Mouse (Mus musculus): ENCODE results near the gene Mpzl1. TPM values are rescaled to one million over a fixed set of nuclear protein-coding genes. Genes with fewer than 3 reads are reported as not detected.

Mpzl1 gene
- total RNA-seq, 2 experiments from 2014 or later: 47.8 to 51.6 TPM

- peak; percentile 46 to 73 for DNase-seq (ENCODE audit: extremely low spot score in 1 of 2, low spot score in 1 of 2)
Measured at GRCm38 (mm10) chr1:165658602-165659001, 24.3 kb upstream of the Mpzl1 start.

- no peak for DNase-seq (ENCODE audit: extremely low spot score in 1 of 2, low spot score in 1 of 2)
Measured at GRCm38 (mm10) chr1:165655482-165655881, 21.1 kb upstream of the Mpzl1 start.

GRCm38 (mm10) chr1:165655022-165655421 lies 20.7 kb upstream of the Mpzl1 start:
- peak in 1 of 2 experiments; percentile 26 for DNase-seq (ENCODE audit: extremely low spot score in 1 of 2, low spot score in 1 of 2)

GRCm38 (mm10) chr1:165653126-165653885 lies 19.0 kb upstream of the Mpzl1 start:
- DNase-seq (ENCODE audit: extremely low spot score in 1 of 2, low spot score in 1 of 2): no peak

- no peak for DNase-seq (ENCODE audit: extremely low spot score in 1 of 2, low spot score in 1 of 2)
Measured at GRCm38 (mm10) chr1:165652507-165652906, 18.2 kb upstream of the Mpzl1 start.

- DNase-seq (ENCODE audit: extremely low spot score in 1 of 2, low spot score in 1 of 2): no peak
Measured at GRCm38 (mm10) chr1:165651158-165651557, 16.8 kb upstream of the Mpzl1 start.

- DNase-seq (ENCODE audit: extremely low spot score in 1 of 2, low spot score in 1 of 2): no peak
Measured at GRCm38 (mm10) chr1:165645102-165645501, 10.8 kb upstream of the Mpzl1 start.

- DNase-seq (ENCODE audit: extremely low spot score in 1 of 2, low spot score in 1 of 2): no peak
Measured at GRCm38 (mm10) chr1:165643735-165644134, 9.4 kb upstream of the Mpzl1 start.

GRCm38 (mm10) chr1:165642780-165643311 lies 8.5 kb upstream of the Mpzl1 start:
- DNase-seq (ENCODE audit: extremely low spot score in 1 of 2, low spot score in 1 of 2): no peak

- peak; percentile 97 to 99 for DNase-seq (ENCODE audit: extremely low spot score in 1 of 2, low spot score in 1 of 2)
Measured at GRCm38 (mm10) chr1:165641786-165642771, 7.7 kb upstream of the Mpzl1 start.

GRCm38 (mm10) chr1:165641271-165641771 lies 7.0 kb upstream of the Mpzl1 start:
- peak; percentile 74 to 78 for DNase-seq (ENCODE audit: extremely low spot score in 1 of 2, low spot score in 1 of 2)

GRCm38 (mm10) chr1:165636289-165636688 lies 2.0 kb upstream of the Mpzl1 start:
- DNase-seq (ENCODE audit: extremely low spot score in 1 of 2, low spot score in 1 of 2): no peak

GRCm38 (mm10) chr1:165635055-165635897 lies 938 bp upstream of the Mpzl1 start:
- DNase-seq (ENCODE audit: extremely low spot score in 1 of 2, low spot score in 1 of 2): no peak

GRCm38 (mm10) chr1:165633345-165633744 lies 993 bp downstream of the Mpzl1 start:
- no peak for DNase-seq (ENCODE audit: extremely low spot score in 1 of 2, low spot score in 1 of 2)

GRCm38 (mm10) chr1:165631136-165631535 lies 3.2 kb downstream of the Mpzl1 start:
- no peak for DNase-seq (ENCODE audit: extremely low spot score in 1 of 2, low spot score in 1 of 2)

GRCm38 (mm10) chr1:165629975-165630374 lies 4.4 kb downstream of the Mpzl1 start:
- DNase-seq (ENCODE audit: extremely low spot score in 1 of 2, low spot score in 1 of 2): no peak

- DNase-seq (ENCODE audit: extremely low spot score in 1 of 2, low spot score in 1 of 2): no peak
Measured at GRCm38 (mm10) chr1:165628603-165629002, 5.7 kb downstream of the Mpzl1 start.

- DNase-seq (ENCODE audit: extremely low spot score in 1 of 2, low spot score in 1 of 2): no peak
Measured at GRCm38 (mm10) chr1:165625896-165626295, 8.4 kb downstream of the Mpzl1 start.

- DNase-seq (ENCODE audit: extremely low spot score in 1 of 2, low spot score in 1 of 2): no peak
Measured at GRCm38 (mm10) chr1:165625058-165625457, 9.3 kb downstream of the Mpzl1 start.

- DNase-seq (ENCODE audit: extremely low spot score in 1 of 2, low spot score in 1 of 2): peak in 1 of 2 experiments; percentile 36
Measured at GRCm38 (mm10) chr1:165618201-165618624, 16.1 kb downstream of the Mpzl1 start.
